In the genomic region with DNA sequence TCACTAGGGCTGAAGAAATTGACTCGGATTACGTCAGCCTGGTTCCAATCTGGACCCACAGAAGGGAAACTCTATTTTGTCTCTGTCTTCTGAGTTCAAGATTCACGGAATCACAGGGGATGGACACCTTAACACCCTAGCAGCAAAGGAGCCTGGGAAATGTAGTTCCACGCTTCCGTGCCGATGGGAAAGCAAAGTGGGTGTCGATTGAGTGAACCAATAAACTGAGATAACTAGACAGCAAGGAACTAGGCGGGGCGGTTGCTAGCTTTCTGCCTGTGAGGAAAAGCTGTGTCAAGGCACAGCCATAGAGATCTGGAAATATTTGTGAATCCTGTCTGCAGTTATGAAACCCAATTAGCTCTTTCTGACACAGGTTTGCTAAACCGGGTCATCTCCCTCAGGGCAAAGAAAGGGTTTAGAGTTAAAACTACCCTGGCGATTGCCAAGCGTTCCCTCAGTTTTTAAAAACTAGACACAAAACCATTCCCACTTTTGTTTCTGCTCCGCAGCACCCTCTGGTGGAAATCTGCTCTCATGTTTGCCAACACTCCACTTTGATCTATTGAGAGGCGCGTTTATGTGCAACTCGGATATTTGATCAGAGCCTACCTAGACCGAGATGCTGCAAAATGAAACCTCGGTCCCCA, we compare ENCODE assay signal across 8 mouse cellular contexts. TPM values are rescaled to one million over a fixed set of nuclear protein-coding genes. Genes with fewer than 3 reads are reported as not detected.
DNase-seq lines count a peak whose midpoint lies in the region; ATAC-seq and TF ChIP-seq lines count a peak whose summit lies in the region.

No protein-coding gene starts in this region.

- peak; percentile 27 for DNase-seq in Patski (ENCODE audit: low read depth, low spot score)
- peak; percentile 85 for DNase-seq in cerebellum, postnatal 14 days
- DNase-seq in frontal cortex, postnatal 14 days (ENCODE audit: low spot score in 2 of 2): peak; percentile 69 to 84
- peak; percentile 80 to 94 for DNase-seq in layer of hippocampus, postnatal 25 days (ENCODE audit: extremely low spot score in 1 of 2, low spot score in 1 of 2)
- DNase-seq in lung, postnatal 25 days (ENCODE audit: low spot score): peak; percentile 88
- DNase-seq in retina, embryonic 14.5 days (ENCODE audit: low spot score): peak; percentile 84
- peak; percentile 91 for DNase-seq in thymus, postnatal 4 days

- in situ Hi-C loops in Patski (cut with MboI; ENCODE audit: low pct_unique_long_range_greater_than_20kb): no loop called here

- 18% methylated on average over 18 of the region's 18 CpGs for WGBS in hindbrain, embryonic 13.5 days

- no peaks in the 10 kb centered on the region for H3K36me3 ChIP-seq in hindbrain, embryonic 13.5 days

- H3K4me2 ChIP-seq in hindbrain, embryonic 13.5 days: peak overlapping the region; percentile 62

- no peaks in the 10 kb centered on the region for H3K27me3 ChIP-seq in Patski
- no peaks in the 10 kb centered on the region for H3K27me3 ChIP-seq in hindbrain, embryonic 13.5 days

- ATAC-seq in Patski: peak; percentile 78
- peak; percentile 55 for ATAC-seq in hindbrain, embryonic 13.5 days (ENCODE audit: low FRiP score)

- H3K27ac ChIP-seq in hindbrain, embryonic 13.5 days: peak overlapping the region; percentile 41; the same call in 1 of the 2 replicates

- CTCF ChIA-PET in Patski (lab: Charles Lee): interaction anchor here (0.7 to 1.9 kb wide), 9 partner anchors 9 to 736 kb away, joined by 3 to 6 read pairs (median 4); no protein-coding TSS in a partner anchor

- peaks cover 4% of the 10 kb centered on the region; the same call in 1 of the 2 replicates for H3K4me1 ChIP-seq in hindbrain, embryonic 13.5 days (replicated peaks)

- peak overlapping the region; percentile 36 for H3K4me3 ChIP-seq in hindbrain, embryonic 13.5 days

- no peaks in the 10 kb centered on the region for H3K9me3 ChIP-seq in hindbrain, embryonic 13.5 days

- POLR2A ChIA-PET in Patski (lab: Charles Lee): interaction anchor here (0.6 to 1.5 kb wide), 2 partner anchors 9 kb away, joined by 3 to 4 read pairs; no protein-coding TSS in a partner anchor

- H3K9ac ChIP-seq in hindbrain, embryonic 13.5 days: peak overlapping the region; percentile 46; the same call in 1 of the 2 replicates

- peak; percentile 82 for TF ChIP-seq CTCF in Patski (IDR thresholded peaks at IDR 0.05)

RNA-seq across cellular contexts. Expression of a gene that starts 7.0 kb away (rescaled TPM):
- 135 TPM for polyA plus RNA-seq in Patski (2021)
- polyA plus RNA-seq in hindbrain, embryonic 13.5 days (2015; fragmentation: Nextera tagmentation; extraction: Ambion mirVana): 37.3 and 40.1 TPM in 2 replicates
- total RNA-seq in layer of hippocampus, postnatal 25 days (2021): 100 to 1,000 TPM; 122 to 135 TPM

RNA-seq across cellular contexts. Expression of a gene that starts 35.7 kb away (rescaled TPM):
- polyA plus RNA-seq in Patski (2021): 43.7 TPM
- 59.2 and 62.1 TPM in 2 replicates for polyA plus RNA-seq in hindbrain, embryonic 13.5 days (2015; fragmentation: Nextera tagmentation; extraction: Ambion mirVana)
- 100 to 1,000 TPM; 670 to 691 TPM for total RNA-seq in layer of hippocampus, postnatal 25 days (2021)

Comparison
In these comparisons a context has a peak if more than half of its experiments do, and no peak if none do; other contexts are left out.
1. Peak in every context shown above with its lines: DNase-seq, ATAC-seq, H3K4me3 ChIP-seq and H3K27ac ChIP-seq.
2. DNase-seq: peak in every context shown above with its lines; median percentile 91 in thymus, postnatal 4 days; 88 in lung, postnatal 25 days; 87 in layer of hippocampus, postnatal 25 days; 85 in cerebellum, postnatal 14 days; 84 in retina, embryonic 14.5 days; 76 in frontal cortex, postnatal 14 days; 27 in Patski.